In the genomic region with DNA sequence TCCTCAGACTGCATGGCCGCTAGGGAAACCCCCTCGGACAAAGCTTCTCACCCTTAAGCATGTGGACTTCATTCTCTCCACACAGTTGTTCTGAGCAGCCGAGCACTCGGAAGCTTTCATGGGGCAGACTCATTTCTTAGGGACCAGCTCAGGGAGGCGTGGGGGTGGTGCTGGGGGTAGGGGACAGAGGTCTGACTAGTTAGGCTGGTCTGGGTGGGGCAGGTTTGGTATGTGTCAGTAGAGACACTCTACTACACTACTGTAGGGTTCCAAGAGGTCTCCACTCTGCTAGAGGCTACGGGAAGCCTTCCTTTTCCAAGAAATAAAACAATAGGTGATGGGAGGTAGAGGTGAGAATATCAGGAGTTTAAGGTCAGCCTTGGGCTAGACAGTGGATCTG, we compare ENCODE assay signal across 20 mouse cellular contexts. TPM values are rescaled to one million over a fixed set of nuclear protein-coding genes. Genes with fewer than 3 reads are reported as not detected.
DNase-seq lines count a peak whose midpoint lies in the region; ATAC-seq and TF ChIP-seq lines count a peak whose summit lies in the region.
"Had no signal": no experiment of that assay in that cellular context is flagged by ENCODE, and none has a peak within 500 bp of the region (broad histone marks: within the 10 kb centered on the region; RNA-seq: fewer than 3 reads in every experiment).

No protein-coding gene starts in this region.

- no peaks in the 10 kb centered on the region for H3K27me3 ChIP-seq in heart, postnatal 0 days (ENCODE audit: control insufficient read depth, insufficient read depth, low read length)
- H3K27me3 ChIP-seq in heart, adult 2 months (ENCODE audit: control insufficient read depth, insufficient read depth, low read length): no peaks in the 10 kb centered on the region
- no peaks in the 10 kb centered on the region for H3K27me3 ChIP-seq in lung, embryonic 15.5 days
- H3K27me3 ChIP-seq in intestine, embryonic 16.5 days (replicated peaks; ENCODE audit: control insufficient read depth, insufficient read depth, low read length): no peaks in the 10 kb centered on the region
- H3K27me3 ChIP-seq in stomach, embryonic 16.5 days (ENCODE audit: control insufficient read depth, insufficient read depth, low read length): no peaks in the 10 kb centered on the region
- H3K27me3 ChIP-seq: forebrain, embryonic 15.5 days; heart, embryonic 13.5 days; limb, embryonic 12.5 days; liver, embryonic 12.5 days had no signal

- intact Hi-C loops in heart, adult 2 months (cut with DNase I): loop anchor here (5.0 kb wide), 1 partner anchor 118 kb away; no protein-coding TSS in a partner anchor

- no peak for ATAC-seq in heart, postnatal 0 days (ENCODE audit: insufficient read depth, low read depth)
- ATAC-seq in lung, embryonic 15.5 days (ENCODE audit: borderline replicate concordance, extremely low read depth, low FRiP score, low TSS enrichment): peak; percentile 17; the same call in 1 of the 2 replicates
- ATAC-seq in intestine, embryonic 16.5 days: peak; percentile 87
- ATAC-seq in stomach, embryonic 16.5 days (ENCODE audit: insufficient read depth, low FRiP score): no peak
- ATAC-seq: forebrain, embryonic 15.5 days; inflammation-experienced regulatory T-cells, adult 6 months; liver, embryonic 12.5 days had no signal

- no peak for TF ChIP-seq EP300 in heart, postnatal 0 days (IDR thresholded peaks at IDR 0.05; ENCODE audit: low read depth)
- TF ChIP-seq EP300 in heart, adult 2 months (IDR thresholded peaks at IDR 0.05; ENCODE audit: insufficient read depth, low read depth, low read length): no peak

- H3K9me3 ChIP-seq in heart, postnatal 0 days (replicated peaks; ENCODE audit: control insufficient read depth, low read length): no peaks in the 10 kb centered on the region
- H3K9me3 ChIP-seq in lung, embryonic 15.5 days: no peaks in the 10 kb centered on the region
- no peaks in the 10 kb centered on the region for H3K9me3 ChIP-seq in intestine, embryonic 16.5 days (ENCODE audit: control insufficient read depth, low read length)
- H3K9me3 ChIP-seq in stomach, embryonic 16.5 days (replicated peaks; ENCODE audit: control insufficient read depth, low read length): no peaks in the 10 kb centered on the region
- H3K9me3 ChIP-seq: embryonic facial prominence, embryonic 10.5 days; forebrain, embryonic 15.5 days; heart, embryonic 13.5 days; limb, embryonic 12.5 days; liver, embryonic 12.5 days had no signal

- no peaks in the 10 kb centered on the region for H3K79me2 ChIP-seq in heart, adult 2 months (replicated peaks; ENCODE audit: control insufficient read depth, insufficient read depth, low read length)

- TF ChIP-seq CTCF in heart, postnatal 0 days (IDR thresholded peaks at IDR 0.05; ENCODE audit: low read depth): no peak
- no peak for TF ChIP-seq CTCF in heart, adult 2 months (IDR thresholded peaks at IDR 0.05)

- peaks cover 12% of the 10 kb centered on the region for H3K4me1 ChIP-seq in heart, postnatal 0 days (ENCODE audit: control insufficient read depth, insufficient read depth)
- H3K4me1 ChIP-seq in heart, adult 2 months (ENCODE audit: control insufficient read depth, insufficient read depth, low read length): peaks cover 9% of the 10 kb centered on the region
- H3K4me1 ChIP-seq in lung, embryonic 15.5 days: peaks cover 5% of the 10 kb centered on the region
- H3K4me1 ChIP-seq in intestine, embryonic 16.5 days (ENCODE audit: control insufficient read depth, insufficient read depth, low read length): peaks cover 16% of the 10 kb centered on the region
- H3K4me1 ChIP-seq in stomach, embryonic 16.5 days (ENCODE audit: control insufficient read depth, insufficient read depth, low read length): peaks cover 16% of the 10 kb centered on the region
- H3K4me1 ChIP-seq: liver, embryonic 12.5 days had no signal

- no peak overlapping the region for H3K9ac ChIP-seq in heart, postnatal 0 days (replicated peaks; ENCODE audit: low read depth, low read length)
- H3K9ac ChIP-seq in heart, adult 2 months (ENCODE audit: low read depth, low read length): no peak overlapping the region
- H3K9ac ChIP-seq in lung, embryonic 15.5 days: no peak overlapping the region
- H3K9ac ChIP-seq in intestine, embryonic 16.5 days (ENCODE audit: low read depth, low read length): no peak overlapping the region
- peak overlapping the region; percentile 39; the same call in 1 of the 2 replicates for H3K9ac ChIP-seq in stomach, embryonic 16.5 days (ENCODE audit: low read length)
- H3K9ac ChIP-seq: forebrain, embryonic 15.5 days; heart, embryonic 13.5 days; hindbrain, embryonic 14.5 days; limb, embryonic 12.5 days; liver, embryonic 12.5 days; lung, embryonic 14.5 days had no signal

- H3K27ac ChIP-seq in heart, postnatal 0 days (ENCODE audit: low read depth): peak overlapping the region; percentile 59; the same call in 1 of the 2 replicates
- H3K27ac ChIP-seq in heart, adult 2 months: no peak overlapping the region
- no peak overlapping the region for H3K27ac ChIP-seq in lung, embryonic 15.5 days
- H3K27ac ChIP-seq in intestine, embryonic 16.5 days (ENCODE audit: low read length): peak overlapping the region; percentile 54; the same call in 1 of the 2 replicates
- H3K27ac ChIP-seq in stomach, embryonic 16.5 days (ENCODE audit: low read length): peak overlapping the region; percentile 62; the same call in 1 of the 2 replicates
- H3K27ac ChIP-seq: embryonic facial prominence, embryonic 10.5 days; forebrain, embryonic 15.5 days; hindbrain, embryonic 14.5 days; kidney, postnatal 0 days; limb, embryonic 12.5 days; liver, embryonic 12.5 days had no signal

- 91% methylated on average over 6 of the region's 6 CpGs for WGBS in heart, postnatal 0 days
- WGBS in heart, adult 2 months: 92% methylated on average over 6 of the region's 6 CpGs
- WGBS in lung, embryonic 15.5 days: 55% methylated on average over 6 of the region's 6 CpGs
- WGBS in intestine, embryonic 16.5 days: 65% methylated on average over 6 of the region's 6 CpGs
- 57% methylated on average over 6 of the region's 6 CpGs for WGBS in stomach, embryonic 16.5 days

- H3K4me3 ChIP-seq in heart, postnatal 0 days (ENCODE audit: low read depth, low read length): no peak overlapping the region
- no peak overlapping the region for H3K4me3 ChIP-seq in heart, adult 2 months
- no peak overlapping the region for H3K4me3 ChIP-seq in lung, embryonic 15.5 days
- no peak overlapping the region for H3K4me3 ChIP-seq in intestine, embryonic 16.5 days (ENCODE audit: low read length)
- H3K4me3 ChIP-seq in stomach, embryonic 16.5 days (replicated peaks; ENCODE audit: low read length): no peak overlapping the region
- H3K4me3 ChIP-seq: embryonic facial prominence, embryonic 10.5 days; forebrain, embryonic 15.5 days; heart, embryonic 13.5 days; limb, embryonic 12.5 days; liver, embryonic 12.5 days had no signal

- H3K4me2 ChIP-seq in heart, postnatal 0 days (ENCODE audit: low read depth, low read length): no peak overlapping the region
- no peak overlapping the region for H3K4me2 ChIP-seq in lung, embryonic 15.5 days
- no peak overlapping the region for H3K4me2 ChIP-seq in intestine, embryonic 16.5 days (ENCODE audit: low read depth, low read length)
- H3K4me2 ChIP-seq in stomach, embryonic 16.5 days (ENCODE audit: low read depth, low read length): 0 out of 2 replicates have a peak overlapping the region, but pooled peaks have one; percentile 6
- H3K4me2 ChIP-seq: forebrain, embryonic 15.5 days; heart, embryonic 13.5 days; hindbrain, embryonic 14.5 days; limb, embryonic 12.5 days; liver, embryonic 12.5 days; lung, embryonic 14.5 days; midbrain, embryonic 11.5 days had no signal

- no peak for DNase-seq in heart, postnatal 0 days (ENCODE audit: low spot score)
- no peak for DNase-seq in heart, adult 2 months
- DNase-seq in lung, postnatal 14 days: no peak
- no peak for DNase-seq in cerebellum, postnatal 4 days (ENCODE audit: low spot score in 2 of 2)
- DNase-seq in spleen, postnatal 36 days (ENCODE audit: low spot score in 2 of 2): no peak
- DNase-seq: layer of hippocampus, postnatal 36 days; lung, embryonic 14.5 days; thymus, postnatal 36 days had no signal

- no peak for TF ChIP-seq POLR2A in heart, adult 2 months (IDR thresholded peaks at IDR 0.05; ENCODE audit: insufficient read depth, low read depth, low read length)

- peaks cover 37% of the 10 kb centered on the region for H3K36me3 ChIP-seq in heart, postnatal 0 days (replicated peaks; ENCODE audit: control insufficient read depth, insufficient read depth, low read length)
- H3K36me3 ChIP-seq in heart, adult 2 months (ENCODE audit: control insufficient read depth, insufficient read depth, low read length): no peaks in the 10 kb centered on the region
- H3K36me3 ChIP-seq in lung, embryonic 15.5 days: peaks cover 23% of the 10 kb centered on the region
- H3K36me3 ChIP-seq in intestine, embryonic 16.5 days (ENCODE audit: control insufficient read depth, insufficient read depth, low read length): peaks cover 8% of the 10 kb centered on the region; the same call in 1 of the 2 replicates
- peaks cover 10% of the 10 kb centered on the region for H3K36me3 ChIP-seq in stomach, embryonic 16.5 days (ENCODE audit: control insufficient read depth, insufficient read depth, low read length)
- H3K36me3 ChIP-seq: forebrain, embryonic 15.5 days had no signal

RNA-seq across cellular contexts. Expression of gene Cd101, which starts 15.3 kb away (rescaled TPM):
- 1.8 TPM in 1 of 2 replicates, not detected in the other for total RNA-seq in heart, postnatal 0 days (2014; rRNA removed; ENCODE audit: low replicate concordance)
- polyA plus RNA-seq in heart, postnatal 0 days (2015; fragmentation: Nextera tagmentation; extraction: Ambion mirVana): 0.26 and 0.27 TPM in 2 replicates
- total RNA-seq in heart, adult 2 months (2021): under 1 TPM; 0.13 to 0.23 TPM
- polyA plus RNA-seq in heart, adult 2 months (2012; rRNA removed): 0.41 and 0.50 TPM in 2 replicates
- polyA plus RNA-seq in lung, embryonic 15.5 days (2015; fragmentation: Nextera tagmentation; extraction: Ambion mirVana): 0.17 TPM in 1 of 2 replicates, not detected in the other
- 0.09 and 0.13 TPM in 2 replicates for polyA plus RNA-seq in intestine, embryonic 16.5 days (2015; fragmentation: Nextera tagmentation; extraction: Ambion mirVana)
- polyA plus RNA-seq in stomach, embryonic 16.5 days (2015; fragmentation: Nextera tagmentation; extraction: Ambion mirVana): 0.09 and 0.17 TPM in 2 replicates
- polyA plus RNA-seq: embryonic facial prominence, embryonic 10.5 days; kidney, postnatal 0 days; midbrain, embryonic 11.5 days had no signal

Comparison
In these comparisons a context has a peak if more than half of its experiments do, and no peak if none do; other contexts are left out.
1. H3K27ac ChIP-seq: peak in heart, postnatal 0 days (single experiment), intestine, embryonic 16.5 days (single experiment) and stomach, embryonic 16.5 days (single experiment); none in heart, adult 2 months (single experiment) and lung, embryonic 15.5 days (single experiment).
2. ATAC-seq: peak in lung, embryonic 15.5 days (single experiment) and intestine, embryonic 16.5 days (single experiment); none in heart, postnatal 0 days (single experiment) and stomach, embryonic 16.5 days (single experiment).